Mouse (Mus musculus) embryonic fibroblast, embryonic 13.5 days (primary cell): ENCODE measurements around the gene Apobec3.

Experiments
- CTCF ChIP-seq: IDR thresholded peaks from 2 replicates; pipeline ENCODE4 v1.5.1; 2011; ENCODE audit warnings: mild to moderate bottlenecking, control low read depth, low read length, moderate library complexity, borderline replicate concordance; ENCODE audit not compliant: insufficient read depth
- POLR2A ChIP-seq: IDR thresholded peaks from 2 replicates; pipeline ENCODE4 v1.6.1; 2011; ENCODE audit warnings: low read depth, mild to moderate bottlenecking, control low read depth, low read length, moderate library complexity

DNA sequence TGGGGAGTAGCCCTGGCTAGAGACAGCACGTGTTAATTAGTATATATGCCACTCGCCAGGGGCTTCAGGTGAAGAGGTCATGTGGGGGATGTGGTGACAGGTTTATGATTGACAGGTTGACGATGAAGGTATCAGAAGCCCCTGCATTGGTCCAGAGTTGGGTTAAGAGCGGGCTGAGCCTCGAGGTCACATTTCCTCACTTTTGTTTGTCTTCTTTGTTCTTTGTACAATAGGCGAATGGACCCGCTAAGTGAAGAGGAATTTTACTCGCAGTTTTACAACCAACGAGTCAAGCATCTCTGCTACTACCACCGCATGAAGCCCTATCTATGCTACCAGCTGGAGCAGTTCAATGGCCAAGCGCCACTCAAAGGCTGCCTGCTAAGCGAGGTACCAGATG is 13.8 kb downstream of the Apobec3 start:
- no peak for TF ChIP-seq POLR2A
- TF ChIP-seq CTCF = no peak
